Mouse (Mus musculus): ENCODE measurements around the gene Zfp541.
A peak's percentile ranks its signal among the peaks of the same experiment; 100 is the strongest.

GRCm38 (mm10) chr7:16047338-16048146, 14.1 kb upstream of the Zfp541 start, which contains the start of gene Bicra:
- TF ChIP-seq CTCF (IDR thresholded peaks at IDR 0.05; ENCODE audit: insufficient read depth, low read depth, low read length), result no peak
- TF ChIP-seq POLR2A (IDR thresholded peaks at IDR 0.05; ENCODE audit: insufficient read depth, low read depth, low read length), result 0 out of 2 replicates have a peak, but pooled peaks have one; percentile 30

All from olfactory bulb, adult 2 months (tissue).